Mouse (Mus musculus): ENCODE data around the gene Ndufaf8. TPM values are rescaled to one million over a fixed set of nuclear protein-coding genes. Genes with fewer than 3 reads are reported as not detected.
A peak's percentile ranks its signal among the peaks of the same experiment; 100 is the strongest.

The Ndufaf8 gene
- polyA plus RNA-seq, 1 experiment from 2014 or later, result 61.3 TPM

- ATAC-seq (ENCODE audit: low FRiP score) (no peak), DNase-seq (ENCODE audit: low spot score, missing footprints) (no peak)
- H3K27ac ChIP-seq (ENCODE audit: low read depth, low read length), result no peak overlapping the region
- no peaks in the 10 kb centered on the region for H3K4me1 ChIP-seq (ENCODE audit: control insufficient read depth, insufficient read depth, low read length)
- H3K27me3 ChIP-seq (ENCODE audit: control insufficient read depth, insufficient read depth, low read length), result no peaks in the 10 kb centered on the region
- no peak overlapping the region for H3K9ac ChIP-seq (ENCODE audit: low read length)
- H3K4me3 ChIP-seq (ENCODE audit: low read depth, low read length), result no peak overlapping the region
- no peaks in the 10 kb centered on the region for H3K9me3 ChIP-seq (ENCODE audit: control insufficient read depth, low read length)
- H3K4me2 ChIP-seq, result no peak overlapping the region
- 88% methylated on average over 13 of the region's 13 CpGs for WGBS
- peaks cover 13% of the 10 kb centered on the region for H3K36me3 ChIP-seq (ENCODE audit: control insufficient read depth, insufficient read depth, low read length)
Measured at GRCm38 (mm10) chr11:120064006-120064667, 34.6 kb upstream of the Ndufaf8 start.

- ATAC-seq (ENCODE audit: low FRiP score), result no peak
- 91% methylated on average over 11 of the region's 11 CpGs for WGBS
- H3K4me3 ChIP-seq (ENCODE audit: low read depth, low read length), result no peak overlapping the region
Measured at GRCm38 (mm10) chr11:120064668-120065040, 34.1 kb upstream of the Ndufaf8 start.

GRCm38 (mm10) chr11:120065291-120065690 lies 33.4 kb upstream of the Ndufaf8 start:
- Histone ChIP-seq H3K27me3 (ENCODE audit: control insufficient read depth, insufficient read depth, low read length) (no peaks in the 10 kb centered on the region), H3K27ac (ENCODE audit: low read depth, low read length) (no peak overlapping the region), H3K9me3 (ENCODE audit: control insufficient read depth, low read length) (no peaks in the 10 kb centered on the region), H3K4me2 (no peak overlapping the region), H3K36me3 (ENCODE audit: control insufficient read depth, insufficient read depth, low read length) (peaks cover 13% of the 10 kb centered on the region), H3K9ac (ENCODE audit: low read length) (no peak overlapping the region), H3K4me3 (ENCODE audit: low read depth, low read length) (no peak overlapping the region), H3K4me1 (ENCODE audit: control insufficient read depth, insufficient read depth, low read length) (no peaks in the 10 kb centered on the region)
- DNase-seq (ENCODE audit: low spot score, missing footprints) (peak; percentile 90), ATAC-seq (ENCODE audit: low FRiP score) (peak; percentile 36; the same call in 1 of the 2 replicates)
- 44% methylated on average over 10 of the region's 10 CpGs for WGBS

More at GRCm38 (mm10) chr11:120064668-120065040, 34.1 kb upstream of the Ndufaf8 start:
- no peak for DNase-seq (ENCODE audit: low spot score, missing footprints)
- Histone ChIP-seq H3K27ac (ENCODE audit: low read depth, low read length) (no peak overlapping the region), H3K4me2 (no peak overlapping the region), H3K36me3 (ENCODE audit: control insufficient read depth, insufficient read depth, low read length) (peaks cover 13% of the 10 kb centered on the region), H3K27me3 (ENCODE audit: control insufficient read depth, insufficient read depth, low read length) (no peaks in the 10 kb centered on the region), H3K9ac (ENCODE audit: low read length) (no peak overlapping the region), H3K9me3 (ENCODE audit: control insufficient read depth, low read length) (no peaks in the 10 kb centered on the region), H3K4me1 (ENCODE audit: control insufficient read depth, insufficient read depth, low read length) (no peaks in the 10 kb centered on the region)

GRCm38 (mm10) chr11:120067834-120068233 lies 30.9 kb upstream of the Ndufaf8 start:
- H3K9ac ChIP-seq (ENCODE audit: low read length), result no peak overlapping the region

GRCm38 (mm10) chr11:120069261-120069660 lies 29.5 kb upstream of the Ndufaf8 start:
- no peak overlapping the region for H3K9ac ChIP-seq (ENCODE audit: low read length)
- H3K9me3 ChIP-seq (ENCODE audit: control insufficient read depth, low read length), result no peaks in the 10 kb centered on the region
- no peak overlapping the region for H3K4me2 ChIP-seq
- no peak for DNase-seq (ENCODE audit: low spot score, missing footprints)
- peaks cover 16% of the 10 kb centered on the region for H3K36me3 ChIP-seq (ENCODE audit: control insufficient read depth, insufficient read depth, low read length)
- no peaks in the 10 kb centered on the region for H3K27me3 ChIP-seq (ENCODE audit: control insufficient read depth, insufficient read depth, low read length)
- WGBS, result 63% methylated on average over 11 of the region's 11 CpGs
- H3K4me1 ChIP-seq (ENCODE audit: control insufficient read depth, insufficient read depth, low read length), result no peaks in the 10 kb centered on the region
- no peak for ATAC-seq (ENCODE audit: low FRiP score)
- H3K27ac ChIP-seq (ENCODE audit: low read depth, low read length), result no peak overlapping the region
- no peak overlapping the region for H3K4me3 ChIP-seq (ENCODE audit: low read depth, low read length)

More at GRCm38 (mm10) chr11:120067834-120068233, 30.9 kb upstream of the Ndufaf8 start:
- H3K36me3 ChIP-seq (ENCODE audit: control insufficient read depth, insufficient read depth, low read length), result peaks cover 16% of the 10 kb centered on the region
- no peaks in the 10 kb centered on the region for H3K4me1 ChIP-seq (ENCODE audit: control insufficient read depth, insufficient read depth, low read length)
- 41% methylated on average over 17 of the region's 17 CpGs for WGBS
- no peak overlapping the region for H3K4me2 ChIP-seq
- no peak for DNase-seq (ENCODE audit: low spot score, missing footprints)
- no peak overlapping the region for H3K4me3 ChIP-seq (ENCODE audit: low read depth, low read length)
- no peak for ATAC-seq (ENCODE audit: low FRiP score)
- H3K9me3 ChIP-seq (ENCODE audit: control insufficient read depth, low read length), result no peaks in the 10 kb centered on the region
- H3K27me3 ChIP-seq (ENCODE audit: control insufficient read depth, insufficient read depth, low read length), result no peaks in the 10 kb centered on the region
- no peak overlapping the region for H3K27ac ChIP-seq (ENCODE audit: low read depth, low read length)

GRCm38 (mm10) chr11:120070286-120070930 lies 28.3 kb upstream of the Ndufaf8 start:
- Histone ChIP-seq H3K36me3 (ENCODE audit: control insufficient read depth, insufficient read depth, low read length) (peaks cover 13% of the 10 kb centered on the region), H3K4me3 (ENCODE audit: low read depth, low read length) (no peak overlapping the region), H3K27me3 (ENCODE audit: control insufficient read depth, insufficient read depth, low read length) (no peaks in the 10 kb centered on the region), H3K4me2 (no peak overlapping the region), H3K9ac (ENCODE audit: low read length) (no peak overlapping the region), H3K27ac (ENCODE audit: low read depth, low read length) (no peak overlapping the region), H3K4me1 (ENCODE audit: control insufficient read depth, insufficient read depth, low read length) (no peaks in the 10 kb centered on the region), H3K9me3 (ENCODE audit: control insufficient read depth, low read length) (no peaks in the 10 kb centered on the region)
- WGBS, result 93% methylated on average over 27 of the region's 27 CpGs
- ATAC-seq (ENCODE audit: low FRiP score) (no peak), DNase-seq (ENCODE audit: low spot score, missing footprints) (no peak)

GRCm38 (mm10) chr11:120071065-120071464 lies 27.7 kb upstream of the Ndufaf8 start:
- Histone ChIP-seq H3K4me3 (ENCODE audit: low read depth, low read length) (no peak overlapping the region), H3K4me1 (ENCODE audit: control insufficient read depth, insufficient read depth, low read length) (no peaks in the 10 kb centered on the region), H3K27me3 (ENCODE audit: control insufficient read depth, insufficient read depth, low read length) (no peaks in the 10 kb centered on the region), H3K9ac (ENCODE audit: low read length) (no peak overlapping the region), H3K9me3 (ENCODE audit: control insufficient read depth, low read length) (no peaks in the 10 kb centered on the region), H3K27ac (ENCODE audit: low read depth, low read length) (no peak overlapping the region), H3K4me2 (no peak overlapping the region), H3K36me3 (ENCODE audit: control insufficient read depth, insufficient read depth, low read length) (peaks cover 13% of the 10 kb centered on the region)
- ATAC-seq (ENCODE audit: low FRiP score) (no peak), DNase-seq (ENCODE audit: low spot score, missing footprints) (no peak)
- WGBS, result 32% methylated on average over 12 of the region's 12 CpGs

- peaks cover 11% of the 10 kb centered on the region for H3K36me3 ChIP-seq (ENCODE audit: control insufficient read depth, insufficient read depth, low read length)
- H3K9ac ChIP-seq (ENCODE audit: low read length), result no peak overlapping the region
- no peak overlapping the region for H3K4me3 ChIP-seq (ENCODE audit: low read depth, low read length)
- ATAC-seq (ENCODE audit: low FRiP score) (no peak), DNase-seq (ENCODE audit: low spot score, missing footprints) (no peak)
- no peak overlapping the region for H3K4me2 ChIP-seq
- WGBS, result 76% methylated on average over 7 of the region's 7 CpGs
- H3K4me1 ChIP-seq (ENCODE audit: control insufficient read depth, insufficient read depth, low read length), result no peaks in the 10 kb centered on the region
- no peaks in the 10 kb centered on the region for H3K9me3 ChIP-seq (ENCODE audit: control insufficient read depth, low read length)
- H3K27ac ChIP-seq (ENCODE audit: low read depth, low read length), result no peak overlapping the region
- H3K27me3 ChIP-seq (ENCODE audit: control insufficient read depth, insufficient read depth, low read length), result no peaks in the 10 kb centered on the region
Measured at GRCm38 (mm10) chr11:120071731-120072320, 26.9 kb upstream of the Ndufaf8 start.

- ATAC-seq (ENCODE audit: low FRiP score) (no peak), DNase-seq (ENCODE audit: low spot score, missing footprints) (no peak)
- Histone ChIP-seq H3K27ac (ENCODE audit: low read depth, low read length) (no peak overlapping the region), H3K9ac (ENCODE audit: low read length) (no peak overlapping the region), H3K4me2 (no peak overlapping the region), H3K4me1 (ENCODE audit: control insufficient read depth, insufficient read depth, low read length) (no peaks in the 10 kb centered on the region), H3K4me3 (ENCODE audit: low read depth, low read length) (no peak overlapping the region), H3K27me3 (ENCODE audit: control insufficient read depth, insufficient read depth, low read length) (no peaks in the 10 kb centered on the region), H3K36me3 (ENCODE audit: control insufficient read depth, insufficient read depth, low read length) (peaks cover 3% of the 10 kb centered on the region; the same call in 1 of the 2 replicates), H3K9me3 (ENCODE audit: control insufficient read depth, low read length) (no peaks in the 10 kb centered on the region)
- 90% methylated on average over 9 of the region's 9 CpGs for WGBS
Measured at GRCm38 (mm10) chr11:120072986-120073647, 25.6 kb upstream of the Ndufaf8 start.

All from midbrain, embryonic 11.5 days (tissue).